Mouse (Mus musculus) ES-E14 (cell line): ENCODE results near the gene Slc9a9.

Experiments
- CHD2 ChIP-seq: IDR thresholded peaks from 2 replicates; pipeline ENCODE4 v1.6.1; 2014; ENCODE audit warnings: mild to moderate bottlenecking, low read depth, low read length, inconsistent platforms
- MAFK ChIP-seq: IDR thresholded peaks from 2 replicates; pipeline ENCODE4 v1.6.1; 2014; ENCODE audit warnings: mild to moderate bottlenecking, low read depth, low read length, inconsistent platforms; ENCODE audit not compliant: insufficient read depth
- ZC3H11A ChIP-seq: IDR thresholded peaks from 2 replicates; pipeline ENCODE4 v1.6.1; 2012; ENCODE audit warnings: low read depth, mild to moderate bottlenecking, inconsistent platforms, low read length, borderline replicate concordance
- ZNF384 ChIP-seq: IDR thresholded peaks from 2 replicates; pipeline ENCODE4 v1.6.1; 2012; ENCODE audit warnings: low read depth, low read length, inconsistent platforms

DNA sequence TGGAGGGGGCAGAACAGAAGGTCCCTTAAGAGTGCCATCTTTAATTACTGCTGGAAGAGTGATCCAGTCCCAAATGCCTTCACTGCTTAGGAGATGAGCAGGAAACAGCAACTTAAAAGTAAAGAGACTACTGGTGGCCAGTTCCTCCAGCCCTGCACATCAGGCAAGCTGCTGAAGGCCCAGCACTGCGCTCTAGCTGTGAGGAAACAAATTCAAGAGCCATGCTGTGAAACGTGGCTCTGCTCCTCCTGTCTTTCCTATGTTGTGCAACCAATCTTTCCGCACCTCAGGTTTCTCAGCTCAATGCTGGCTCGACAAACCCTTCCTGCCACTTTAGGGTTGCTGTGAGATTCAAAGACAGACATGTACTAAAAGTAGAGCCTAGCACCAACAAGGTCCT is 22.3 kb upstream of the Slc9a9 start:
- TF ChIP-seq ZC3H11A: no peak
- no peak for TF ChIP-seq ZNF384
- no peak for TF ChIP-seq MAFK
- no peak for TF ChIP-seq CHD2
